Mouse (Mus musculus) thymus, postnatal 4 days (tissue): ENCODE measurements at regions not wholly inside any gene's neighbourhood (a gene's known extent, or its start where the extent isn't known, plus 50 kb on each side); places are given as distances from the start of the nearest gene placed in this dataset.
A peak's percentile ranks its signal among the peaks of the same experiment; 100 is the strongest.

Source experiments
- DNase-seq: peaks from one replicate; pipeline ENCODE4 v3.0.0; 2021

- DNase-seq: no peak
These were observed 50.9 kb upstream of the Kap start for GRCm38 (mm10) chr6:133904501-133904900.

GRCm38 (mm10) chr6:133934667-133935066 lies 81.1 kb upstream of the Kap start:
- no peak for DNase-seq

DNA sequence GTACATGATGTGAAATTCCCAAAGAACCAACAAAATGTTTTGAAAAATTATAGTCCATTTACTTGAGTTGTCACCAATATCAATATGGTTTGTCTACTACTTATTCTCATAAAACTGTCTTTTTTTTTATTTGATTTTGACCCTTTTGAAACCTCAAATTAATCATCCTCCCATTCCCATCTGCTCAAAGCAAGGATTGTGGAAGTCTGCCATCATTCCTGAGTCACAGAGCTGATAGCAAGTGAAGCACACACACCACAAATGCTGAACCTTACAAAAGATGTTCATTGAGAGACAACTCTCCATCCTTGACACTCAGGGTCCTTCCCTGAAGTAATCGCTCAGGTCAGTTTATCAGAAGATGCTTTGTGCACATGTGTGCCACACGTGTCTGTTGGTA lies 82.1 kb upstream of the Kap start:
- no peak for DNase-seq

DNA sequence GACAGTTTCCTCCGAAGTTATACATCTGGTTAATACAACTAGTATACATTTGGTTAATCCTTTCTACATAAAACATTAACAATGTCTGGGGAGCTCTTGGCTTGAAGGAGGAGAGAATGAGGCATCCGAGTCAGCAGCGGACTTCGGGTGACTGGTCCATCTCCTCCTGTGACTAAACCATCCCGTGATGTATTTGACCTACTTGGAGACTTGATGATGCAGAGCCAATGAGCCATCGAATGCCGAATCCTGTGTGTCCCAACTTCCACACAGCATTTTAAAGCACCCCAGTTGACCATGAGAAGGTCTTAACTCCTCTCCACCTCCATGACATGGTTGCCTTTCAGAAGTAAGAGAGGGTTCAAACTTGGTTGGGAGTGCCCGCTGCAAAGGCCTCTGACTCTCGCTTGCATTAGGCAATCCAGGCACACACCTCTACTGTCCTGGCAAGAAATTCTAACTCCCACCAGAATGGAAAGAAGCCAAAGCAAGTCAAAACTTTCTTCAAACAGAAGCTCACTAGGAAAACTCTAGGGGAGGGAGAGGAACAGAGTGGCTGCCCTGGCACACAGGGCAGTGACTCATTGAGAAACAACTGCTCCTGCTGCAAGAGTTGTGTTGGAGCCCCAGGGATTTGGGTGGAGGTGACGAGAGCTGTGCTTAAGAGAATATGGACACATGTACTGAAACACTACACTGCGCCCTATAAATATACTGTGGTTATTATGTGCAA lies 75.4 kb upstream of the Etv6 start:
- no peak for DNase-seq

GRCm38 (mm10) chr6:133960713-133961112 lies 74.8 kb upstream of the Etv6 start:
- DNase-seq: peak; percentile 80

GRCm38 (mm10) chr6:133962641-133963040 lies 72.9 kb upstream of the Etv6 start:
- no peak for DNase-seq

DNA sequence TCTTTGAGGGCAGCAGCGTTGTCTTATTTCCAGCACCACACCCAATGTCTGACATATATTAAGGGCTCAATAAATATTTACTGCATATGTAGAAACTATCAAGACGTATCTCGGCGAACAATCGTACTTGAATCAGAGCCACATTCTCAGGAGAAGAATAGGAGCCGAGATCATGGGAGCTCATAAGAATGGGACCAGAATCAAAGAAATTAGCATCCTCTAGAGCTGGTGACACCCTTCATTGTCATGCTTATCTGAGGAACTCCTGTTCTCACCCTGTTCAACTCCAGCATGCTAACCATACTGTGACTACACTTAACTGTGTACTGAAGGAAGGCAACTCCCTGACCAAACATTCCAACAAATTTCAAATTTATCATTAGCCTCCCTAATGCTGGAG lies 72.2 kb upstream of the Etv6 start:
- no peak for DNase-seq

DNA sequence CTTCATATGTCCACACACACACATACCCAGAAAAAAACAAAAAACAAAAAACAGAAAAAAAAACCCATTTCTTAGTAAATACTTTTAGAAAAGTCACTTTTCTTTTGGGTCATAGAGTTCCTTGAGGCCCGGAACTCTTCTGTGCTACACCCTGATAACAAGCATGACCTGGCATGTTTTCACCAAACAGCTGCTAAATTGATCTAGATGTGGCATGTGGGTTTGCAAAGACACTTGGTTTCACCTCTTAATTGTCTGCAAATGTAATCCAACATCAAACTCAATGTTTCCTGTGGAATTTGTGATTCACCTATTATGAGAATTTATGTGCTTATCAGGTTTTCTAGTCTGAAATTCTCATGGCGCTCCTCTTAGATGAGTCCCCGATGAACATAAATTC lies 68.2 kb upstream of the Etv6 start:
- no peak for DNase-seq

DNA sequence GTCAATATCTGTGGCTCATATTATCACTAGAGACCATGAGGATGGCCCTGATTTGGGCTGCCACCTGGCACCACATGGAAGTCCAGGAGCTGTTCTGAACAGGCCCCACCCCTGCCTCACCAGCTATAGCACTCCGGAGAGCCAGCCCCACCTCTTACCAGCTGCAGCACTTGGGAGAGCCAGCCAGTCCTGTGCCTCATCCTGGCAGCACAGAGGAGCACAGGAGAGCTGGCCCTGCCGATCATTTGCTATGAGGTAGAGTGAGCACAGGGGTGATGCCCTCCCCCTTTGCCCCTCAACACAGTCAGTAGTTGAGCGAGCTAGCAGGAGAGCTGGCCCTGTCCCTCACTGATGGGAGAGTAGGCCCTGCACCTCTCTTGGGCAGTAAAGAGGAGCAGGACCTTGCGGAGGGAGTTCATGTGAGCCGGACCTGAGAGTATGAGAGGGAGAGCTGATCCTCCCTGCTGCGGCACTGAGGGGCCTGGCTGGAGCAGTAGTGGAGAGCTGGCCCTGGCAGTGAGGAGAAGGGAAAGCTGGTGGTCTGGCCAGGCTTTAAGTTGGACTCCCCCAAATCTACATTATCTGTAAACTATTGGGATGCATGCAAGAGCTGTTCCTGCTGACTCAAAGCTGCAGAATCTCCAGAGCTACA lies 63.3 kb upstream of the Etv6 start:
- no peak for DNase-seq

- DNase-seq: no peak
These were observed 62.2 kb upstream of the Etv6 start for GRCm38 (mm10) chr6:133973205-133973838.

DNA sequence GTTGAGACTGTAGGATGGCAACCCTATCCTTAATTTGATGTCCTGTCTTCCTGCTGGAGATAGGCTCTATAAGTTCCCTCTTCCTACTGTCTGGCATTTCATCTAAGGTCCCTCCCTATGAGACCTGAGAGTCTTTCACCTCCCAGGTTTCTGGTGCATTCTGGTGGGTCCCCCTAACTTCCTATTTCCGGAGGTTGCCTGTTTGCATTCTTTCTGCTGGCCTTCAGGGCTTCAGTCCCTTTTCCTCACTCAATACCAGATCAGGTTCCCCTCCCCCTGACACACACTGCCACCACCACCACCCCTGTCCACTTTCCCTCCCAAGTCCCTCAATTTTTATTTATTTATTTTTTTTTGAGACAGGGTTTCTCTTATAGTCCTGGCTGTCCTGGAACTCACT lies 59.5 kb upstream of the Etv6 start:
- DNase-seq: no peak

- no peak for DNase-seq
These were observed 58.6 kb upstream of the Etv6 start for GRCm38 (mm10) chr6:133976854-133977253.

GRCm38 (mm10) chr6:133983804-133984514 lies 51.5 kb upstream of the Etv6 start:
- no peak for DNase-seq

- no peak for DNase-seq
These were observed 50.7 kb upstream of the Etv6 start for GRCm38 (mm10) chr6:133984666-133985355.
